Mouse (Mus musculus): Measurements from ENCODE around the gene Luzp1.

The Luzp1 gene

GRCm38 (mm10) chr4:136469371-136469903, at the start of gene Luzp1:
Luzp1 (plus strand) TSS chr4:136469761.
- in situ Hi-C loops (cut with MboI; ENCODE audit: low sequenced_read_pairs), result no loop called here

- in situ Hi-C loops (cut with MboI; ENCODE audit: low sequenced_read_pairs), result no loop called here
Observed at GRCm38 (mm10) chr4:136423224-136423623, 46.3 kb upstream of the Luzp1 start, which contains the start of gene Htr1d. Htr1d (plus strand) TSS chr4:136423524.

- in situ Hi-C loops (cut with MboI; ENCODE audit: low sequenced_read_pairs), result no loop called here
Observed at GRCm38 (mm10) chr4:136424120-136424999, 45.2 kb upstream of the Luzp1 start.

GRCm38 (mm10) chr4:136425000-136425288, 44.6 kb upstream of the Luzp1 start:
- in situ Hi-C loops (cut with MboI; ENCODE audit: low sequenced_read_pairs), result no loop called here

- in situ Hi-C loops (cut with MboI; ENCODE audit: low sequenced_read_pairs), result no loop called here
Observed at GRCm38 (mm10) chr4:136430609-136431375, 38.8 kb upstream of the Luzp1 start.

DNA sequence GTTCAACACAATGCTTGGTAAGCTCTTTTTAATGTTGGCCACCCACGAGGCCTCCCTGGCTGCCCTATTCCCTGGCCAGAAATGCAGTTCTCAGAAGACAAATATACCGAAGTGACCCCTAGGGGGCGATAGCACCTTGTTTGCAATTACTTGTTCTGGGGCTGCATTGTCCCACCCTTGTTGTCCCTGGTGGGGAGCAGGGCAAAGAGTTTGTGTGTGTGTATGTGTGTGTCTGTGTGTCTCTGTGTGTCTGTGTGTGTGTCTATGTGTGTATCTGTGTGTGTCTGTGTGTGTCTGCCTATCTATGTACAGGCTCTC, 38.2 kb upstream of the Luzp1 start:
- in situ Hi-C loops (cut with MboI; ENCODE audit: low sequenced_read_pairs), result no loop called here

GRCm38 (mm10) chr4:136434029-136434428, 35.5 kb upstream of the Luzp1 start:
- in situ Hi-C loops (cut with MboI; ENCODE audit: low sequenced_read_pairs), result no loop called here

GRCm38 (mm10) chr4:136439106-136439505, 30.5 kb upstream of the Luzp1 start:
- in situ Hi-C loops (cut with MboI; ENCODE audit: low sequenced_read_pairs), result no loop called here

- in situ Hi-C loops (cut with MboI; ENCODE audit: low sequenced_read_pairs), result no loop called here
Observed at GRCm38 (mm10) chr4:136441354-136442043, 28.1 kb upstream of the Luzp1 start.

- in situ Hi-C loops (cut with MboI; ENCODE audit: low sequenced_read_pairs), result no loop called here
Observed at GRCm38 (mm10) chr4:136444561-136444960, 25.0 kb upstream of the Luzp1 start.

DNA sequence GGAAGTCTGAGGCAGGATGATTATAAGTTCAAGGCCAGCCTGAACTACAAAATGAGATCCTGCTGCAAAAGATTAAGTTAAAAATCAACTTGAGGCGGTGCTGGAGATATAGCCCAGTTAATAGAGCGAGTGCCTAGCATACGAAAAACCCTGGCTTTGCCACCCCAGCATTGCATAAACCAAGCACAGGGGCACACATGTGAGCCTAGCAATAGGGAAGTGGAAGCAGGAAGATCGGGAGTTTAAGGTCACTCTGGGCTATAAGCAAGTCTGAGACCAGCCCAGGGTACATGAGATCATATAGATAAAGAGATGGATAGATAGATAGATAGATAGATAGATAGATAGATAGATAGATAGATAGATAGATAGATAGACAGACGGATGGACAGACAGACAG, 19.8 kb upstream of the Luzp1 start:
- in situ Hi-C loops (cut with MboI; ENCODE audit: low sequenced_read_pairs), result loop anchor here (5.0 kb wide), 1 partner anchor 168 kb away; no protein-coding TSS in a partner anchor

DNA sequence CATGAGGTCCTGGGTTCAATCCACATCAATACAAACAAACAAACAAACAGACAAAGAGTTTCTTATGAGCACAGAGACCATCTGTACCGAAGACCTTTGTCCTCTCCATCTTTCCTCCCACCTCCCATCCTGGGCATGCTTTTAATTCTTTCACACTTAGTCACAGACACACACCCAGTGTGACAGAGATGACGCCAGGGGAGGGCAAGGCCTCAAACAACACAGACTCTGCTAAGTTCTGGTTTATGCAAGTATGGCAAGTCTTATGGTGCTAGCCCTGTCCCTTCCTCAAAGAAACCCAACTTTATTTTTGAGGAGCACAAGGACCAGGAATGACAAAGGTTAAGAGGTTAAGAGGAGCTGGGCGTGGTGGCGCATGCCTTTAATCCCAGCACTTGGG, 19.3 kb upstream of the Luzp1 start:
- in situ Hi-C loops (cut with MboI; ENCODE audit: low sequenced_read_pairs), result loop anchor here (5.0 kb wide), 1 partner anchor 167 kb away; no protein-coding TSS in a partner anchor

- in situ Hi-C loops (cut with MboI; ENCODE audit: low sequenced_read_pairs), result loop anchor here (5.0 kb wide), 1 partner anchor 166 kb away; no protein-coding TSS in a partner anchor
Observed at GRCm38 (mm10) chr4:136451564-136451963, 18.0 kb upstream of the Luzp1 start.

- in situ Hi-C loops (cut with MboI; ENCODE audit: low sequenced_read_pairs), result loop anchor here (5.0 kb wide), 1 partner anchor 165 kb away; no protein-coding TSS in a partner anchor
Observed at GRCm38 (mm10) chr4:136452286-136452685, 17.3 kb upstream of the Luzp1 start.

- in situ Hi-C loops (cut with MboI; ENCODE audit: low sequenced_read_pairs), result loop anchor here (5.0 kb wide), 1 partner anchor 165 kb away; no protein-coding TSS in a partner anchor
Observed at GRCm38 (mm10) chr4:136452792-136453191, 16.8 kb upstream of the Luzp1 start.

- in situ Hi-C loops (cut with MboI; ENCODE audit: low sequenced_read_pairs), result loop anchor here (5.0 kb wide), 1 partner anchor 162 kb away; no protein-coding TSS in a partner anchor
Observed at GRCm38 (mm10) chr4:136454850-136455260, 14.7 kb upstream of the Luzp1 start.

GRCm38 (mm10) chr4:136456516-136457218, 12.9 kb upstream of the Luzp1 start:
- in situ Hi-C loops (cut with MboI; ENCODE audit: low sequenced_read_pairs), result no loop called here

DNA sequence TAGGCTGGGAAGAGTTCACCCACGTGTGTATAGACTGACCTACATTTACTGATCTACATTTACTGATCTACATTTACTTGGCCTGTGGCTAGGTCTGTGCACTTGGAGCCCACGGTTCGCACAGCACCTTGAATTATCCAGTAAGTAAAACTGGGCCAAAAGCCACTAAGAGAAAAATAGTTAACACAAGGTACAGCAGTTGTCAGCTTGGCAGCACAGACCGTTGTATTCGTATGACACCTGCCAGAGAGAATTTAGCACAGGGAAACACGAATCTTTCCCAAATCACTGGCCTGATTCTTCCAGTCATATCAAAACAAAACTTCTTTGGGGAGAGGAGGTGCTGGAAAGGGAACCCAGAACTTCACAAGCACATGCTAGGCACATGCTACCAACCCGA, 11.3 kb upstream of the Luzp1 start:
- in situ Hi-C loops (cut with MboI; ENCODE audit: low sequenced_read_pairs), result no loop called here

- in situ Hi-C loops (cut with MboI; ENCODE audit: low sequenced_read_pairs), result no loop called here
Observed at GRCm38 (mm10) chr4:136459210-136459609, 10.4 kb upstream of the Luzp1 start.

GRCm38 (mm10) chr4:136461206-136461605, 8.4 kb upstream of the Luzp1 start:
- in situ Hi-C loops (cut with MboI; ENCODE audit: low sequenced_read_pairs), result no loop called here
